In the genomic region with DNA sequence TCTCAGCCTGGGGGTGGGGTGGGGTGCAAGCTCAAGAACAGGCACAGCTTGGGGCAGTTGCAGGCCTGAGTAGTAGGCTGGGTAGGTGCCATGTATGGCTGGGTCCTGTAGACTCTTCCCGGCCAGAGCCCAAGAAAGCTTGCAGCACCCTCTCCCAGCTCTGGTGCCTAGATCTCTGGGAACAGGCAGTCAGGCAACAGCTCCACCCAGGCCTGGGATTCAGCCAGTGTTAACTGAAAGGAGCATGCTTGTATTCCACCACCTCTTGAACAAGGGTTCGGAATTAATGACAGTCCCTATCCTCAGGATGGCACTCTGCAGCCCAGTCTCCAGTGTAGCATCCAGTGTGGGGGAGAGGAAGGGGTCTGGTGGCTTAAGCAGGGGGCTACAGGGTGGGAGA, we compare ENCODE assay signal across 8 mouse cellular contexts. TPM values are rescaled to one million over a fixed set of nuclear protein-coding genes. Genes with fewer than 3 reads are reported as not detected.
DNase-seq lines count a peak whose midpoint lies in the region; ATAC-seq lines count a peak whose summit lies in the region.

No protein-coding gene starts in this region.

- DNase-seq in gastrocnemius, postnatal 10 days, result peak; percentile 42
- DNase-seq in gastrocnemius, adult 18-20 months (ENCODE audit: low spot score), result no peak
- DNase-seq in NIH3T3 (ENCODE audit: low read depth), result peak; percentile 50
- no peak for DNase-seq in thymus, postnatal 0 days (ENCODE audit: low spot score)
- no peak for DNase-seq in urinary bladder, postnatal 14 days (ENCODE audit: low spot score)
- no peak for DNase-seq in adrenal gland, adult 18-20 months (ENCODE audit: low spot score in 2 of 2)

- H3K27ac ChIP-seq in heart, embryonic 11.5 days (ENCODE audit: low read depth, low read length), result peak overlapping the region; percentile 92
- H3K27ac ChIP-seq in limb, embryonic 13.5 days, result peak overlapping the region; percentile 96

- 61% methylated on average over 2 of the region's 2 CpGs for WGBS in heart, embryonic 11.5 days (ENCODE audit: insufficient replicate concordance)
- WGBS in limb, embryonic 13.5 days, result 84% methylated on average over 2 of the region's 2 CpGs

- no peak overlapping the region for H3K4me2 ChIP-seq in heart, embryonic 11.5 days
- peak overlapping the region; percentile 19; the same call in 1 of the 2 replicates for H3K4me2 ChIP-seq in limb, embryonic 13.5 days (replicated peaks)

- no peaks in the 10 kb centered on the region for H3K36me3 ChIP-seq in heart, embryonic 11.5 days (ENCODE audit: control insufficient read depth, insufficient read depth, low read length)
- no peaks in the 10 kb centered on the region for H3K36me3 ChIP-seq in limb, embryonic 13.5 days

- H3K4me1 ChIP-seq in heart, embryonic 11.5 days (ENCODE audit: control insufficient read depth, insufficient read depth, low read length), result peaks cover 73% of the 10 kb centered on the region
- H3K4me1 ChIP-seq in limb, embryonic 13.5 days, result peaks cover 67% of the 10 kb centered on the region

- no peak overlapping the region for H3K4me3 ChIP-seq in heart, embryonic 11.5 days (ENCODE audit: low read depth, low read length)
- no peak overlapping the region for H3K4me3 ChIP-seq in limb, embryonic 13.5 days

- H3K9me3 ChIP-seq in heart, embryonic 11.5 days (replicated peaks; ENCODE audit: control insufficient read depth, low read length), result no peaks in the 10 kb centered on the region
- no peaks in the 10 kb centered on the region for H3K9me3 ChIP-seq in limb, embryonic 13.5 days

- H3K27me3 ChIP-seq in heart, embryonic 11.5 days (ENCODE audit: control insufficient read depth, insufficient read depth, low read length), result no peaks in the 10 kb centered on the region
- H3K27me3 ChIP-seq in limb, embryonic 13.5 days, result no peaks in the 10 kb centered on the region

- ATAC-seq in heart, embryonic 11.5 days (replicated peaks; ENCODE audit: insufficient number of reproducible peaks, low FRiP score, low TSS enrichment), result no peak
- ATAC-seq in limb, embryonic 13.5 days (ENCODE audit: low FRiP score, low read depth), result no peak

- peak overlapping the region; percentile 59 for H3K9ac ChIP-seq in heart, embryonic 11.5 days (ENCODE audit: low read depth, low read length)
- peak overlapping the region; percentile 48; the same call in 1 of the 2 replicates for H3K9ac ChIP-seq in limb, embryonic 13.5 days

RNA-seq across cellular contexts. Expression of gene Inpp5a, which starts 20.7 kb away (rescaled TPM):
- 10 to 100 TPM; 52.5 to 53.3 TPM for total RNA-seq in gastrocnemius, postnatal 10 days (2021)
- total RNA-seq in gastrocnemius, adult 18-20 months (2021), result 10 to 100 TPM; 77.1 to 92.8 TPM
- 69.8 and 74.4 TPM in 2 replicates for polyA plus RNA-seq in heart, embryonic 11.5 days (2014; fragmentation: Nextera tagmentation; extraction: Ambion mirVana)
- 22.9 and 25.2 TPM in 2 replicates for polyA plus RNA-seq in limb, embryonic 13.5 days (2015; fragmentation: Nextera tagmentation; extraction: Ambion mirVana)
- 10.0 and 11.7 TPM in 2 replicates for polyA plus RNA-seq in thymus, postnatal 0 days (2015; fragmentation: Nextera tagmentation; extraction: Ambion mirVana)
- 100 to 1,000 TPM in 1 of 2 experiments, 10 to 100 TPM in 1; 80.9 to 101 TPM for total RNA-seq in adrenal gland, adult 18-20 months (2021)

Comparison
In these comparisons a context has a peak if more than half of its experiments do, and no peak if none do; other contexts are left out.
1. DNase-seq: peak in gastrocnemius, postnatal 10 days (single experiment) and NIH3T3 (single experiment); none in gastrocnemius, adult 18-20 months (single experiment), thymus, postnatal 0 days (single experiment), urinary bladder, postnatal 14 days (single experiment) and adrenal gland, adult 18-20 months (0 of 2).